Mouse (Mus musculus) brain, embryonic 14.5 days (tissue): ENCODE measurements at regions not wholly inside any gene's neighbourhood (a gene's known extent, or its start where the extent isn't known, plus 50 kb on each side); places are given as distances from the start of the nearest gene placed in this dataset.

ENCODE experiments used
- CTCF ChIP-seq: fragments of 200-500 bp; IDR thresholded peaks from 2 replicates; pipeline ENCODE4 v1.5.1; 2012; ENCODE audit warnings: inconsistent platforms, mild to moderate bottlenecking, moderate library complexity, borderline replicate concordance; ENCODE audit not compliant: insufficient read depth, insufficient read length; ENCODE audit errors: extremely low read depth
- POLR2A ChIP-seq: fragments of 200-500 bp; IDR thresholded peaks from 2 replicates; pipeline ENCODE4 v1.6.1; 2012; ENCODE audit warnings: mild to moderate bottlenecking, inconsistent platforms, borderline replicate concordance; ENCODE audit not compliant: poor library complexity, insufficient read depth, insufficient read length, severe bottlenecking; ENCODE audit errors: extremely low read depth

DNA sequence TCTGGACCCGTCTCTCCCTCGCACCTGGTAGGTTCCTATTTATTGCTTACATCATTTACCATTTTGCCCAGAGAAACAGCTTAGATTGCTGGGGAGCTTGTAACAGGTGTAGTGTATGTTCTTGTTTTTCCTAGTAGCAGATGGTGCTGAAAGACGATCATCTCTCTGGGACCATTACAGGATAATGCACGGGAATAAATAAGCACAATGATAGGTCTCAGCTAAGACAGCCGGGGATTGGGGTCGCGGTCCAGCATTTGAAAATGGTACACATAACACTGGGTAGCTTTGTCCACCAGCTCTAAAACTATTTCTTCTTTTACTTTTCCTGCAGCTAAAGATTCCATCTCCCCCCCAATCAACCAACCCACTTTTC, 164.6 kb upstream of the Lcorl start:
- TF ChIP-seq POLR2A (no peak), CTCF (no peak)
